Mouse (Mus musculus) gastrocnemius, postnatal 14 days (tissue): ENCODE data around the gene Prss28. TPM values are rescaled to one million over a fixed set of nuclear protein-coding genes. Genes with fewer than 3 reads are reported as not detected.

Source experiments
- DNase-seq: peaks from one replicate; pipeline ENCODE4 v3.0.0; 2021; ENCODE audit warnings: mixed read lengths
- intact Hi-C: fragments of 180-260 bp; cut with DNase I; formaldehyde crosslinking; loops from one replicate; pipeline ENCODE4 v1.15.1; 2025; ENCODE audit warnings: low total_unique reads
- total RNA-seq, 2 experiments: library from RNA; stranded (reverse); gene quantifications; 2 replicates each; pipeline ENCODE4 v1.2.3; 2021

Prss28 gene
- total RNA-seq, 2 experiments from 2014 or later = not detected

DNA sequence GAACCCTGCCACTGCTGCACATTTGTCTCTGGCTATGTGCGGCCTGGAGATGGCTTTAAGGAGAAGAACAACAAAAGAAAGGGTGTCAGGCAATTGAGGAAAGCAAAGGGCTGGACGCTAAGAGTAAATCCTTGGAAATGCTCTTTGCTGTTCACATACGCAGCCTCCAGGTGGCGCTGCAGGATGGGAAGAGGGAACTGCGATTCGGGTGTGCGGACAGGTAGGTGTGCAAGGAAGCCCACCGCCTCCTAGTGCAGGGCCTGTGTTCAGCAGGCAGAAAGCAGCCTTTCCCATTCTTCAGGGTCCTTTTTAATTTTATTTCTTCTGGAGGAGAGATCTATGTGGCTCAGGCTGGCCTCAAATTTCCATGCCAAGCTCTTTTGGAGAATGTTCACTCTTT lies 25.5 kb downstream of the Prss28 start:
- intact Hi-C loops = loop anchor here (10.0 kb wide), 1 partner anchor 141 kb away; no protein-coding TSS in a partner anchor
- peak; percentile 33 for DNase-seq

DNA sequence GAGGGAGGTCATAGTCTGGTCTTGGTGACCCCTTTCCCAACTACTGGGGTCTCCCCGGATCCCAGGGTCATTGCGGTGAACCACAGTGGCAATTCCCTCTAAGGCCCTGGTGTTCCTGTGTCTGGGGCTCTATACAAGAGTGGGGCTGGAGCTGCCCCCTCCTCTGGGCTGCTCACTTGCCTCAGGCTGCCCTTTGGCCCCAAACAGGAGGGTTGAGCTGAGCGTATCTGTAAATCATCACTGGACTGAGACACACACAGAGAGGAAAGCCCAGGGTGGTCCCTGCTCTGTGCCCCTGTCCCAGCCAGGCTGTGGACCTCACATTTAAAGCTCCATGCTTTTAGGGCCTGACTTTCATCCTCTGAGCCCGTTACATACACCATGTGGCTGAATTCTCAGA lies 29.8 kb downstream of the Prss28 start:
- no peak for DNase-seq
- intact Hi-C loops = loop anchor here (10.0 kb wide), 1 partner anchor 137 kb away; no protein-coding TSS in a partner anchor

DNA sequence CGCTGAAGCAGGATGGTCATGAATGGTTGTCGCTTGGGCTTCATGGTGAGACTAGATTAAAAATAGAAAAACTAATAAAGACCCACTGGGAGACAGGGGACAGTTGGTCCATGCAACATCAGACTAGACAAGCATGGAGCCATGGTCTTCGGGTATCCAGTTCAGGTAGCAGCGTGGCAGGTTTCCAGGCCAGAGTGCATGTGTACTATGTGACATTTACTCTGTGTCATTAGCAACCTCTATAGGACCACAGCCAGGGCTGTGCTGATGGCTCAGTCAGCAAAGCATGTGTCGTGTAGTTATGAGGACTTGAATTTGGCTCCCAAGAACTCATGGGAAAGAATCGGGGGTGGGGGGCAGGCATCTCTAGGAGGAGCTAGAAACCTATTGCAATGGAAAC lies 31.6 kb downstream of the Prss28 start:
- no peak for DNase-seq
- intact Hi-C loops = no loop called here

DNA sequence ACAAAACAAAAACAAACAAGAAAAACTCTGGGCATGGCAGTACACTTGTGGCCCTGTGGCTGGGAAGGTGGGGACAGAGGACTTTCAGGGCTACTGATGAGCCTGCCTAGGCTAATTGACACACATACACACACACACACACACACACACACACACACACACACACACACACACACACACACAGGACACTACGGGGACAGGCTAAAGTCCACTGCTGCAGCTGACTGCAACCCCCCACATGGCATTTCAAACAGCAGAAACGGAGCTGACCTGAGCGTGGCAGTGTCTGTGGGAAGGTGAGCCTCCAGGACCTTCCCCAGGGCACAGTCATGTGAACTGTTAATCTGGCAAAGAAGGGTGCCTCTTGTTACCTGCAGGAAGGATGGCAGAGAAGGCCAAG lies 33.0 kb downstream of the Prss28 start:
- intact Hi-C loops = no loop called here
- no peak for DNase-seq

DNA sequence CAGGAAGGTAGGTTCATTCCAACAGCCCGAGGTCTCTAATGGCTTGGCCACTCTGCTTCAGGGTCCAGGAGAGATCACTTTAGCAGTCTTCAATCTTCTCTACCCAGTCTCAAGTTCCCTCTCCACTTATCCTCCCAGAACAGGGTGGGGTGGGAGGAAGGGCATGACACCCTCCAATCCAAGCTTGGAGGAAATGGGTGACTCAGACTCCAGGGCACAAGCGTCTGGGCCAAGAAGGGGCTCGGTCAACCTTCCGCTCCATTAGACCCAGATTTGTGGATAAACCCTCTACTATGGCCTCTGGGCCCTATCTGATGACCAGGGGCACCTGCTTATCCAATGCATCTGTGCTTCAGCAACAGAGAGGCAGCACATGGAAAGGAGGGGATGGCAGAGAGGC lies 37.0 kb downstream of the Prss28 start, which contains the start of gene Tpsab1:
Gene Tpsab1 (minus strand): TSS at position 101 of the 400 bp plus-strand sequence.
- intact Hi-C loops = no loop called here
- DNase-seq = no peak

DNA sequence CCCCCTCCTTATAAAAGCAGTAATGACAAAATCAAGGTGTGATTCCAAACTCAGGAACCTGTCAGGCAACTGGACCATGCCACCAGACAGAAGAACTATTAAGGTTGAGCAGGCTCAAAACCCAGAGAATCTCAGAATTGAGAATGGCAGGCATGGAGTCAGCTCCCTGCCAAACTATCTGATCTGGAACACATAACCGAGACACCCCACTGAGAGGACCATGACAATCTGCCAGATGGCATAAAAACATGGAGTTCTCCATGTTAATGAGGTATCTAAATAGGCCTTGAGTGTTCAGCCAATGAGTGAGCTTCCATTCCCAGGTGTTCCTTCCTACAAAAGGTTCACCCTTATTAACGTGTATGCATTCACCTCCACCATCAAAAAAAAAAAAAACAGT lies 52.8 kb downstream of the Prss28 start:
- DNase-seq = no peak
- intact Hi-C loops = no loop called here

Other genes starting within 250 kb of the Prss28 start
- 10 to 100 TPM; 13.9 to 16.3 TPM for gene Tmem204, start 225.1 kb upstream of the Prss28 start, total RNA-seq
- 1 to 10 TPM; 9.2 to 9.3 TPM for gene Telo2, start 192.7 kb upstream of the Prss28 start, total RNA-seq
- 1 to 10 TPM; 8.4 to 9.6 TPM for gene Ptx4, start 187.9 kb upstream of the Prss28 start, total RNA-seq
- 10 to 100 TPM; 14.3 to 15.5 TPM for gene Clcn7, start 175.3 kb upstream of the Prss28 start, total RNA-seq
- not detected for gene Ccdc154, start 146.2 kb upstream of the Prss28 start, total RNA-seq
- gene Gm38655, start 133.2 kb upstream of the Prss28 start, total RNA-seq = not detected
- gene BC003965, start 124.1 kb upstream of the Prss28 start, total RNA-seq = 10 to 100 TPM; 13.0 to 13.1 TPM
- 1 to 10 TPM; 4.6 to 4.8 TPM for gene Unkl, start 120.2 kb upstream of the Prss28 start, total RNA-seq
- gene Gnptg, start 68.5 kb upstream of the Prss28 start, total RNA-seq = 10 to 100 TPM; 12.3 to 14.8 TPM
- gene Tsr3, start 68.5 kb upstream of the Prss28 start, total RNA-seq = 10 to 100 TPM; 19.7 to 21.0 TPM
- under 1 TPM in 1 of 2 experiments, not detected in 1; 0.41 TPM for gene Baiap3, start 52.3 kb upstream of the Prss28 start, total RNA-seq
- 10 to 100 TPM; 74.9 to 82.6 TPM for gene Ube2i, start 34.0 kb upstream of the Prss28 start, total RNA-seq
- gene Prss34, start 10.3 kb upstream of the Prss28 start, total RNA-seq = 1 to 10 TPM; 1.8 to 2.7 TPM
- not detected for gene Prss29, start 10.0 kb downstream of the Prss28 start, total RNA-seq
- 1 to 10 TPM; 4.0 to 4.7 TPM for gene Tpsab1, start 36.9 kb downstream of the Prss28 start, total RNA-seq
- 10 to 100 TPM in 1 of 2 experiments, 1 to 10 TPM in 1; 9.4 to 12.6 TPM for gene Tpsb2, start 57.7 kb downstream of the Prss28 start, total RNA-seq
- not detected for gene Tpsg1, start 60.6 kb downstream of the Prss28 start, total RNA-seq
- 1 to 10 TPM; 3.2 to 3.4 TPM for gene Cacna1h, start 125.1 kb downstream of the Prss28 start, total RNA-seq
- not detected for gene Tekt4, start 146.0 kb downstream of the Prss28 start, total RNA-seq
- not detected for gene Sstr5, start 188.6 kb downstream of the Prss28 start, total RNA-seq